Mouse (Mus musculus): ENCODE data around the gene Ehd4.

GRCm38 (mm10) chr2:120098781-120099202 lies 55.6 kb downstream of the Ehd4 start:
- TF ChIP-seq CTCF (IDR thresholded peaks at IDR 0.05; ENCODE audit: low read depth), result no peak
- TF ChIP-seq EP300 (IDR thresholded peaks at IDR 0.05; ENCODE audit: low read depth), result peak; percentile 92

Data from heart, postnatal 0 days (tissue).